Mouse (Mus musculus) right cerebral cortex, adult 18-20 months (tissue): ENCODE results near the gene Efcab14.

Experiments
- DNase-seq: peaks from one replicate; pipeline ENCODE4 v3.0.0; 2022; ENCODE audit warnings: mixed read lengths

Efcab14 gene

DNA sequence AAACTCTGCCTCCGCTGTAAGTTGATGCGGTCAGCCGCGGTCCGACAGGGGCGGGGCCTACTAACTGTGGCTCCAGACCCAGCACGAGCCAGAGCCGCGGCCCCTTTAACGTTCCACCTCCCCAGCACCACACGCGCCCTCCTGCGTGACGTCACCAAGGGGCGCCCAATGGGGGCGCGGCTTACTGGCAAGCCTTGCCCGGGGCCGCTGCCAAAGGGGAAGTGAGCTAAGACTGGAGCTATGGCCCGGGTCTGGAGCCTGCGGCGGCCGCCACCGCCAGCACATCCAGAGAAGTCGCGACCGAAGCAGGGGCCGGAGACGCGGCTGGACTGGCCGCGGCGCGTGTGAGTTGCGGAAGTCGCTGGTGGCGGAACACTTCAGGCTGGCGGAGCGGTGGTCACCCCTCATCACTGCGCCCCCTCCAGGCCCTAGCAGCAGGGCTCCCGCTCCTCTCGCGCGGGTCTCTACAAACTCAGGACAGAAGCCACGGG lies at the start of gene Efcab14:
TSS of gene Efcab14 (plus strand) at position 194 of the 491 bp plus-strand sequence.
- DNase-seq = peak; percentile 98

- DNase-seq = no peak
These were observed 36.1 kb upstream of the Efcab14 start for GRCm38 (mm10) chr4:115701468-115701867.

DNA sequence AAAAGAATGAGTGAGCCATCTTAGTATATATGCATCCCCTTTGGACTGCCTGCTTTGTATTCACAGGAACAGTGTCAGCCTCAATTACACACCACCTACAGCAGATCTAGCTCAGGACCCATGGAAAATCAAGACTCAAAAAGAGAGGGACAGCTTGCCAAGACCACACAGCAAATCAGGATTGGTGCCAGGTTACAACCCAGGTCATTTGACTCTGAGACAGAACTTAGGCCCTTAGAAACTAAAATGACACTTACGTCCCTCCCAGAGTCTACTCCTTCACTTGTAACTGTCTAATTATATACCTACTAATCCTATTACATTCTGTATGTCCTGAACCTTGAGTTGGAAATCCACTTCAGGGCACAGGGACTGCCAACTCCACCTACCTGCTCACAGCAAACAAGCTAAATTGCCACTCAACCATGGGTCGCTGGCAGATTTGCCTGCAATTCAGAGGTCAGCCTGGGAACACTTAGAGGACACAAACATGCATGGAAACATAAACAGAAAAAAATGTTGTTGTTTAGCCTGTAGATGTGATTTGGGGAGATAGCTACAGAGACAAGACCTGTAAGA lies 33.5 kb upstream of the Efcab14 start:
- no peak for DNase-seq

DNA sequence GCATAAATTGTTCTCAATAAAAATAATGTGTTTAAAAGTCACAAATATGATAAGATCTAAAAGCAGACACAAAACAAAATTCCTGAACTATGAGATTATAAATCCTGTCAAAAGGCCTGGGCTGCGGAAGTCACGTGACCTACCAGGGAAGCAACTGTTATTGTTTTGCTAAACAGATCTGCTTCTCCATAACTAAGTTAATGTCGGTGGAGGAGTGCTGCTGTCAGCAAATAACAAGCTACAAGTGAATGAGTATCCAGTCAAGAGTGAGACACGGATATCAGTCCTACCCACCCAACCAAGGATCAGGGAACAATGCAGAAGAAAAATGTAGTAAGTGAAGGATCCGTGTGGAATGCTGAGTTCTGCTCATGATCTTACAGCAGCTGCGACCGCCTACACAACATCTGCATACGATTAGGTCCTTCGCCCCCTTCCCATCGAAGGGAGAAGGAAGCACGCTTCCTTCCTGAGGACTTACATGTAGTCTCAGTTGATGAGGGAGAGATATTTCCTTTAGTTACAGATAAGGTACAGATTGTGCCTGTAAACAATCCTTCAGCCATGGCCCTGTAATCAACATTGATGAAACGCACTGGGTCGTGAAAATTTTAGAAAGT lies 28.5 kb upstream of the Efcab14 start:
- peak; percentile 15 for DNase-seq

GRCm38 (mm10) chr4:115709792-115710418 lies 27.6 kb upstream of the Efcab14 start:
- peak; percentile 82 for DNase-seq

DNA sequence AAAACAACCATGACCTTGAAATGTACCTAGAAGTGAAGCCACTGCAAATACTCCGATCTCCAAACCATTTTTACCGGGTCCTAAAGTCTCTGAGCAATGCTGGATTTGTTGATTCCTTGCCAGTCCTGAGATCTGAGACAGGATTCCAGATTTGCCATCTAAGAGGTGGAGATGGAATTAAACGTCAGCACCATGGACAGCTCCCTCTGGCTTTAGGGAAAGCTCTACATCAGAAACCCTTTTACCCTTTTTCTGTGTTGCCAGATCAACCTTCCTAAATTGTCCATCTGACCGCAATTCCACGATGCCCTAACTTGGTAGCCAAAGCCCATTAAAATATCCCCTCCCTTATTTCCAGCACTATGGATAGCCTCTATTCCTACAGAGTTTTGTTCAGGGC lies 8.8 kb upstream of the Efcab14 start:
- DNase-seq = no peak

GRCm38 (mm10) chr4:115731588-115732222 lies 5.8 kb upstream of the Efcab14 start:
- peak; percentile 61 for DNase-seq

DNA sequence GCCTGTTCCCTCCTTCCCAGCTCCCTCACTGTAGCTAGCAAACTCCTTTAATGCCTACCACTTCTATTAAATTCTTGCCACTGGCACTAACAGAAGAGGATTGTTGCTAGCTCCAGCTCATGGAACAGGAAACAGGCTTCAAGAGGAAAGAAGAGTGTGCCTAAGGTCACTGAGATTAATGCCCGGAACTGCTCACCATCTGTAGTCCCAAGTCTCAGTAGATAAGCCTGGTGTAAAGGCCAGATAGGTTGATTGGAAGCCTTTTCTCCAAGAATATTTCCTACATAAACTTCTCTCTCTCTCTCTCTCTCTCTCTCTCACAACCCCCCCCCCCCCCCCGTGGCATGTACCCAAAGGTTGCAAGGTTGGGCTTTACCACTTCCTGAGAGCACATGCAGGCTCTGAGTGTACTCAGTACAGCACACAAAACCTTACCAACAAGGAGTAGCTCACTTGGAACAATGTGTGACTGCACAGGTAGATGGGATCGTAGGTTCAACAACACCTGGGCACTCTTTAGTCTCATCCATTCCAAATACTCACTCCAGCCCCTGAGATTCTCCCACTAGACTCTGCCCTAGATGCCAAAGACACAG lies 5.2 kb upstream of the Efcab14 start:
- no peak for DNase-seq

GRCm38 (mm10) chr4:115733746-115734145 lies 3.8 kb upstream of the Efcab14 start:
- DNase-seq = no peak

DNA sequence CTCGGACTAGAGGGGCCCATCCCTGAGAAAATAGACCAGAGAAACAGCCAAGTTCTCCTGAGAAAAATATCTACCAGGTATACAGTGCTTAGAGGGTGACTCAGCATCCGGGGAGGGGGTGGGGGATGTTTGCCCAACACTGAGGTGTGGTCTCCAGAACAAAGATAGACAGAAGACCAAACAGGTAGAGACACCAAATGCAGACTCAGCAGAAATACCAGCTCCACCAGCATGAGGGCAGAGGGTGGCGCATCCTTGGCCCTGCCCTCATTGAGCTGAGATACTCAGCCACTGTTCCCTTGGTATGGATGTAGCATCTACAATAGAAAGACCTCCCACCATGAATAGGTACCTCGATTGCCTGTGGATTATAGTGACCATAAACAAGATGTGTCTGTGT lies 2.7 kb upstream of the Efcab14 start:
- DNase-seq = no peak

- DNase-seq = no peak
These were observed 989 bp downstream of the Efcab14 start for GRCm38 (mm10) chr4:115738481-115738985.

GRCm38 (mm10) chr4:115742658-115743057 lies 5.1 kb downstream of the Efcab14 start:
- DNase-seq = no peak

GRCm38 (mm10) chr4:115743096-115743495 lies 5.6 kb downstream of the Efcab14 start:
- no peak for DNase-seq

DNA sequence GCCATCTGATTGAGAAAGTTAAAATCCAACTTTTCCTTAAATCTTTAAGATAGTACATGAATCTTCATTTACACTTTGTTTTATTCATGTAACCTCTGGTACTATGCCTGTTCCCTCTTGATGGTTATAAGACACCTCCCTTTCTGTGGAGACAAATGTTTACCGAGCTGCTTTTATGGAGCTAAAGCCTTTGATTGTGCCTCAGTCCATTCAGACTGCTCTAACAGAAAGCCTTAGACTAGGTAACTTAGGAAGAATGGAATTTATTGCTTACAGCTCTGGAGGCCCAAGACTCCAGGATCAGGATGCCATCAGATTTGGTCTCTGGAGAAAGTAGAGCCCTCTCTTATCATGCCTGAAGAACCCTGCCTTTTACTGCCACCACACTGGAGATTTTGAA lies 10.6 kb downstream of the Efcab14 start:
- no peak for DNase-seq

DNA sequence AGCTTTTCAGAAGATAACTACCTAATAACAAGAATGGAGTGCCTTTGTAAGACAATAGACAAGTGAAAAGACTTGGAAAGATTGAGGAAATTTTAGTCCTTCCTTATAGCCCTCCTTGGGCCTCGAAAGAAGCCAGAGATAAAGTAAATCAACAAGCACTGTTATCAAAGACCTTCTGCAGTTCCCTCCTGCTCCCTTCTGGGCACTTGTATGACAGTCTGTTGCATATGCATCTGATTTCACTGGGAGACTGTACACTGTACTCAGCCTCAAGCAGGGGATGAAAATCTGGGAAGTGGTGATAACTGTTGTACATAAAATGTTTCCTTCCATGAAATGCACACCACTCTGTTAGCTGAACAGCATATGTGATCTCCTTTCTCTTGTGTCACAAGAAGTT lies 11.8 kb downstream of the Efcab14 start:
- DNase-seq = no peak

DNA sequence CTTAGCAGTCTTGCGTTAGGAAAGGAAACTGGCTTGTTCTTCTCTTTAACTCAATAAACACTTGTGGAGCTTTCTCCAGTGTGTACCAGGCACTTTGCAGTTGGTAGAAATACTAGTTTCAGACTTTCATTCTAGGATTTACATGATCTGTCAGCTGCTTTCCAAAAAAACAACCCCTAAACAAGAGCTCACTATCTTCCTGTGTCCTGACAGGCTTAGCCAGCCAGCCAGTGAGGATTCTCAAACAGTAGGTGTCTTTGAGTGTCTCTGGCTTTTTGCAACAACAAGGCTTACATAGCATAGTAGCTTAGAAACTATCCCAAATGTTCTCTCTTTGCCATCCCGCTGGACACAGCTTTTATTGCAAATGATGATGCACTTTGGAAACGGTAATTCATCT lies 16.6 kb downstream of the Efcab14 start:
- no peak for DNase-seq

- DNase-seq = no peak
These were observed 17.3 kb downstream of the Efcab14 start for GRCm38 (mm10) chr4:115754851-115755250.

DNA sequence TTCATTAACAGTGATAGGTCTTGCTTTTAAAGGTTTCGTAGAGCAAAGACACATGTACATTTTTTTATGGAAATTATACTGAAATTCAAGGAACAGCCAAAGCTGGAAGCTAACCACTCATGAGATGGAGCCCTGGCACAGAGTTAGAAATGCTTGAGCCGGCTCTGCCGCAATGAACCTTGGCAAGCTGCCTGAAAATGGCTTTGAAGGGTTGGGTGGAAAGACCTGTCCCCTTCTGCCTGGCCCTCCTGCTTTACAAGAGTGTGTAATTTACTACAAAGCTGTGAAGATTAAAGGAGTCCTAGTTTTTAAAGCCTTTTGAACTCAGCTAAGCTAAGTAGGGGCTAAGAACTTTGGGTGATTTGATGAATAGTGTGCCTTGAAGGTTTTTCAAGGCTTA lies 23.7 kb downstream of the Efcab14 start:
- peak; percentile 17 for DNase-seq

DNA sequence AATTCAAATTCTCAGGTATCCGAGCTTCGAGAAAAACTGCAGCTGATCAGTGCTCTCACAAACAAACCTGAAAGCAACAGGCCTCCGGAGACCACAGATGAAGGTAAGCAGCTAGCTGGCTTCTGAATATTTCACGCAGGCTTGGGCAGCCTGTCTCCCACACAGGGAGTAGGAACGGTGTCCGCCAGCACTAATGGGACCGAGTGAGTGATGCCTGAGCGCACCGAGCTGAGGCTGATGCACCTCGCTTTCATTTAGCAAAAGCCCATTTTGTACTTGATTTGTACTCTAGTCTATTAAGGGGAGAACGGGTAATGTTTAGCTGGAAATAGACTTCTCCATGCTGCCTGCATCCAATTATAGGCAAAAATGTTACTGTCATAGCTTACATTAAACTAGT lies 27.0 kb downstream of the Efcab14 start:
- no peak for DNase-seq

GRCm38 (mm10) chr4:115767647-115768467 lies 30.3 kb downstream of the Efcab14 start:
- no peak for DNase-seq

GRCm38 (mm10) chr4:115775056-115775455 lies 37.5 kb downstream of the Efcab14 start:
- no peak for DNase-seq

GRCm38 (mm10) chr4:115777627-115778026 lies 40.1 kb downstream of the Efcab14 start:
- no peak for DNase-seq
